Mouse (Mus musculus) forebrain, embryonic 16.5 days (tissue): ENCODE data around the gene Fads3. TPM values are rescaled to one million over a fixed set of nuclear protein-coding genes. Genes with fewer than 3 reads are reported as not detected.

Experiments used
- ATAC-seq: fragments of 200-750 bp; cut with Nextera tagmentation; 2 replicates; pipeline ENCODE4 v1.8.0; 2017; ENCODE audit warnings: mild to moderate bottlenecking, moderate library complexity
- H3K27ac ChIP-seq: fragments of 300-500 bp; sonication (generic); 2 replicates; pipeline ENCODE4 v1.5.1; 2014; ENCODE audit warnings: low read length, control low read depth
- H3K27me3 ChIP-seq: fragments of 300-500 bp; sonication (generic); replicated peaks from 2 replicates; pipeline ENCODE4 v1.6.1; 2014; ENCODE audit warnings: low read length; ENCODE audit not compliant: control insufficient read depth, insufficient read depth
- H3K36me3 ChIP-seq: fragments of 300-500 bp; sonication (generic); 2 replicates; pipeline ENCODE4 v1.6.1; 2014; ENCODE audit not compliant: control insufficient read depth, insufficient read depth
- H3K4me1 ChIP-seq: fragments of 300-500 bp; sonication (generic); replicated peaks from 2 replicates; pipeline ENCODE4 v1.6.1; 2014; ENCODE audit warnings: low read length; ENCODE audit not compliant: control insufficient read depth, insufficient read depth
- H3K4me2 ChIP-seq: fragments of 300-500 bp; sonication (generic); 2 replicates; pipeline ENCODE4 v1.6.1; 2014; ENCODE audit warnings: mild to moderate bottlenecking, low read length, control low read depth
- H3K4me3 ChIP-seq: fragments of 300-500 bp; sonication (generic); replicated peaks from 2 replicates; pipeline ENCODE4 v1.5.1; 2014; ENCODE audit warnings: mild to moderate bottlenecking, low read length, control low read depth
- H3K9ac ChIP-seq: fragments of 300-500 bp; sonication (generic); replicated peaks from 2 replicates; pipeline ENCODE4 v1.6.1; 2014; ENCODE audit warnings: low read depth, low read length, control low read depth
- H3K9me3 ChIP-seq: fragments of 300-500 bp; sonication (generic); 2 replicates; pipeline ENCODE4 v1.6.1; 2016; ENCODE audit warnings: low read length; ENCODE audit not compliant: control insufficient read depth
- WGBS: fragments of 180-500 bp; shearing (Covaris S2); extraction: QIAGEN DNeasy Blood & Tissue Kit; methylation state at CpG from one replicate; pipeline ENCODE4 v1.1.7; 2014; 5-methylcytosine and 5-hydroxymethylcytosine counted together
- polyA plus RNA-seq: library from polyadenylated mRNA; unstranded; fragments of >200 nt; fragmentation: Nextera tagmentation; extraction: Ambion mirVana; gene quantifications from 2 replicates; pipeline ENCODE4 v1.2.1, GENCODE M21; 2015

Fads3 gene
- polyA plus RNA-seq, 1 experiment from 2014 or later = 20.9 TPM

DNA sequence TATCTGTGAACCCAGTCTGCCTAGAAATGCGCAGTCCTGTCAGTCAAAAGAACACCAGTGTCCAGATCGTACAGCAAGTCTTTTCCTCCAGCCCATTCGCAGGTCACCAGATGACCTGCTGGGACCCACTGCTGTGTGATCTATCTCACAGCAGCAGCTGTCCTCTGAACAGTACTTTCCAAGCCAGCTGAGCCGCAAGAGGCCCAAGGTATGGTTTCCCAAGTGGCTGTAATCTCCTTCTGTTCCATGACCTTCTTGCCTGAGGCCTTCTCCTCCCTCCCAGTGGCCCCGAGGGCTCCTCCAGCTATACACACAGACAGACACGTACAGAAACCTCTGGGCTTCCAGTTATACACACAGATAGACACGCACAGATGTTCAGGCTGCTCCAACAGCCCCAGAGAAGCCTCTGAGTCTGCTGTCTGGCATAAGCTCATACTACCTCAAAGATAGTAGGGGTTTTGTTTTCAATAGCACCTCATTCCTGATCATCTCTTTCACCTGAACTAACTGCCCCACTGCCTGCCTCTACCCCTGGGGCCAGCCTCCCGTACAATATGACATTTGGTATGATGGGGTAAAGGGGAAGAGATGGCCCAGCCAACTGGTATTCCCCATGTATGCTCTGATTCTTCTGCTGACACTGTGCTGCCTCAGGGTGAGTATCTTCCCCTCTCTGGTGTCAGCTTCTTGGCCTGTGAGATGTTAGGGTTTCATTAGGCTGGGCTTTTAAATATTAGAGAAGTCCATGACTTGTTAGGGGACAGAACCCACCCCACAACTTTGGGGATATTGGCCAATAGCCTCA is 19.6 kb downstream of the Fads3 start:
- H3K27me3 ChIP-seq = no peaks in the 10 kb centered on the region
- H3K9ac ChIP-seq = no peak overlapping the region
- H3K4me2 ChIP-seq = no peak overlapping the region
- H3K4me3 ChIP-seq = no peak overlapping the region
- 0 out of 2 replicates have a peak overlapping the region, but pooled peaks have one; percentile 13 for H3K27ac ChIP-seq
- no peaks in the 10 kb centered on the region for H3K9me3 ChIP-seq
- no peak for ATAC-seq
- H3K4me1 ChIP-seq = no peaks in the 10 kb centered on the region
- 62% methylated on average over 8 of the region's 8 CpGs for WGBS
- H3K36me3 ChIP-seq = peaks cover 33% of the 10 kb centered on the region

DNA sequence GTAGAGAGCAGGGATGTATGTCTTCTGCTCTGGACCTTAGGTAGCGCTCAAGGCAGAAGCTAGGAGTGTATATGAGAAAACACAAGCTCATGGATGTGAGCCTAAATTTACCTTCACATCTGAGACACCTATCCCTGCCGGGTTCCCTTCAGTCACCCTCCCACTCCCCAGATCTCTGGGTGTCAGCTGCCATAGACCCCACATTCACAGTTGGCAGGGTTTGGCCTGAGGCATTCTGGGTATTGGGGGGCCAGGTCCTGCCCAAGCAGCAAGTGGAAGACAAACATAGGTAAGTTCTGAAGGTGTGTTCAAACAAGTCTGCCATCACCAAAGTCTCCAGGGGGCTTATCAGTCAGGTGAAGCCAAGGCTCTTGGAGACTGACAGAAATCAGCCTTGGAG is 20.3 kb downstream of the Fads3 start:
- H3K4me3 ChIP-seq = no peak overlapping the region
- no peaks in the 10 kb centered on the region for H3K9me3 ChIP-seq
- H3K36me3 ChIP-seq = peaks cover 39% of the 10 kb centered on the region
- WGBS = 94% methylated on average over 2 of the region's 2 CpGs
- no peaks in the 10 kb centered on the region for H3K4me1 ChIP-seq
- H3K4me2 ChIP-seq = no peak overlapping the region
- ATAC-seq = no peak
- no peaks in the 10 kb centered on the region for H3K27me3 ChIP-seq
- no peak overlapping the region for H3K9ac ChIP-seq
- H3K27ac ChIP-seq = no peak overlapping the region

DNA sequence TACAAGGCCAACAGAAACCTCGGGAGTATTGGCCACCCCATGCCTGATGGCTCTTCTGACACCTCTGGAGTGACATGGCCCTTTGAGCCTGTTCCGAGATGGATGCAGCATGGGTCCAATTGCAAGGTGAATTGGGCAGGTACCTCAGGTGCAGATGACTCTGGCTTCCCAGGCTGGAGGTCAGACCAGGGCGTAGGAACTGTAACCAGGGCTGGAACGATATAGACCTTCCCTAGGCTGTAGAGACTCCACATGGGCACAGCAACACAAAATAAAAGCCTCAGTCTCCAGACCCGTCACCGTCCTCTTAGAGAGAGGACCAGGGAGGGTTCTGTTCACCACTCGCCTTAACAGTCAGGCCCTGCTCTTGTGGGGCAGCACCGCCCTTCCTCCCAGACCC is 20.9 kb downstream of the Fads3 start:
- Histone ChIP-seq H3K4me1 (no peaks in the 10 kb centered on the region), H3K9me3 (no peaks in the 10 kb centered on the region), H3K27ac (no peak overlapping the region), H3K9ac (no peak overlapping the region), H3K4me2 (no peak overlapping the region), H3K4me3 (no peak overlapping the region), H3K36me3 (peaks cover 39% of the 10 kb centered on the region), H3K27me3 (no peaks in the 10 kb centered on the region)
- WGBS = 93% methylated on average over 8 of the region's 8 CpGs
- no peak for ATAC-seq

DNA sequence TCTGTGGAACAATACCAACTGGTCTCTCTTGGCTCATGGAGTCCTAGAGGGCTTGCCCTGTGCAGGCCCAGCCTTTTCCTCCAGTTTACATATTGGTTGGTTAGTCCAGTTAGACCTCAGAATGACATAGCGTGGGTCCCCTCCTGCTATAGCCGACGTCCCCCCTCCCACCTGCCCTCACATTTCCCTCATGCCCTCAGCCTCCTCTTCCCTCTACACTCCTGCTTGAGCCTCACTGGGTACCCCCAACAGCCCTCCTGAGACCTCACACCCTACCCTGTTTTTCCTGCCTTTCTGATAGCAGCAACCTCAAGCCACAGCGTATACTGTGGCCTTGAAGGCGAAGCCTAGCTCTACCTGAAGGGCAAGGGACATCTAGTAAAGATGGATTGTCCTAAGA is 21.5 kb downstream of the Fads3 start:
- H3K9ac ChIP-seq = no peak overlapping the region
- H3K36me3 ChIP-seq = peaks cover 38% of the 10 kb centered on the region
- H3K27me3 ChIP-seq = no peaks in the 10 kb centered on the region
- no peak overlapping the region for H3K4me3 ChIP-seq
- no peak for ATAC-seq
- no peak overlapping the region for H3K4me2 ChIP-seq
- H3K9me3 ChIP-seq = no peaks in the 10 kb centered on the region
- H3K4me1 ChIP-seq = no peaks in the 10 kb centered on the region
- WGBS = 94% methylated on average over 5 of the region's 5 CpGs
- no peak overlapping the region for H3K27ac ChIP-seq

DNA sequence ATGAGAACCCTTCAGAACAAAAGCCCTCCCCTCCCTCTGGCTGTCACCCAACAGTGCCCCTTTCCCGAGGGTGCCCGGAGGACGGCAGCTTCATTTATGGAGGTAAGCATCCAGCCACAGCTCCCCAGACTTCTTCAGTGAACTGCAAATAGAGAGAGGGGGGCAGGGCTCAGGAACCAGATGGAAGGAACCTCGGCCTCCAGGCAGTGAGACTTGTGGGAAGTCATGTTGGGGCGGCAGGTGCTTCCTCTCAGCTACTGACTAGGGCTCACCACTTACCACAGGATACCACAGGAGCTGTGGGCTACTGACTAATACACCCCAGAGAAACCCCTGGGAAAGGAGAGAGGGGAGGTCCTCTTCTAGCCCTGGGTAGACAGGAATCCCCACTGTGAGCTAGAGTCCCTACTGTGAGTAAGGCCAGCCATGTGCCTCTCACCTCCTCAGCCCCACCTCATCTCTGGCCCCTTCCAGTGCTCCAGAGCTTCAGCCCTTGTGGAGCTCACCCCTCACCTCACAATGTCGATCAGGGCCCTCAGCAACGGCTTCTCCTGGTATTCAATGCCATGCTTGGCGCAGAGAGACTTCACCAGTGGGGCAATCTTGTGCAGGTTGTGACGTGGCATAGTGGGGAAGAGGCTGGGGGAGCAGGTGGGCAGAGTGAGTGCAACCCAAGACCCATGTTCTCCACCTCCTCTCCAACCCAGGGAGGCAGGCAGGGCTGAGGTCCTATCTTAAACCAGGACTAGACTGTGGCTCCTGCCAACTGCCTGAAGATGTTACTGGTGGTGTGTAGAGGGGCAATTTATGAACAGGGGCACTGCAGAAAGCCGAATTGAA is 23.0 kb downstream of the Fads3 start:
- Histone ChIP-seq H3K36me3 (peaks cover 47% of the 10 kb centered on the region), H3K4me2 (no peak overlapping the region), H3K9me3 (no peaks in the 10 kb centered on the region), H3K27me3 (no peaks in the 10 kb centered on the region), H3K4me1 (no peaks in the 10 kb centered on the region), H3K27ac (no peak overlapping the region), H3K9ac (no peak overlapping the region), H3K4me3 (no peak overlapping the region)
- ATAC-seq = no peak
- WGBS = 59% methylated on average over 10 of the region's 10 CpGs

DNA sequence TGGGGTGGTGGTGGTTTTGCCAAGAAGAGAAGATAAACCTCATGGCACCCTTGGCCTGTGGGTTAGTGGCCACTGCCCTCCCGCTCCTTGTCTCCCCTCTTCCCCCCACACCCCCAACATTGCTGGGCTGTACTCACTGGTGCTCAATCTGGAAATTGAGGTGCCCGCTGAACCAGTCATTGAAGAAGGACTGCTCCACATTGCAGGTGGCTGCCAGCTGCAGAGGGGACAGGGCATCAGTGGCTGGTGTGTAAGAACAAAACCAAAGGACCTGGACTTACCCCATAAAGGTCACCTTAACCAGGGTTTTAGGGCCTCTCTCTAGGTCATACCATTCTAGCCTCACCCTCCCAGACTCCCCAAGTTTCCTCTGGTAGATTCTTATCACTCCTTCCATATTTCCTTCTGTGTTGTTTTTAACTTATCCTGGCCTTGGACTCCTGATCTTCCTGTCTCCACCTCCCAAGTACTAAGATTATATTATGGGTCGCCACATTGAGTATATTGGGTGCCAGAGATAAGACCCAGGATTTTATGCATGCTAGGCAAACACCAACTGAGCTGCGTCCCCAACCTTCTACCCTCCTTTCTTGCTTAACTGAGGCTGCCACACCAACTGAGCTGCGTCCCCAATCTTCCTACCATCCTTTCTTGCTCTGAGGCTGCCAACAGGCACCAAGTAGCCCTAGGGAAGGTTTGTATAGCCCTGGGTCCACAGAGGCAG is 24.3 kb downstream of the Fads3 start:
- Histone ChIP-seq H3K36me3 (peaks cover 56% of the 10 kb centered on the region), H3K27me3 (no peaks in the 10 kb centered on the region), H3K4me2 (no peak overlapping the region), H3K4me3 (no peak overlapping the region), H3K27ac (no peak overlapping the region), H3K9ac (no peak overlapping the region), H3K4me1 (0 out of 2 replicates have a peak, but pooled peaks cover 4% of the 10 kb centered on the region), H3K9me3 (no peaks in the 10 kb centered on the region)
- no peak for ATAC-seq
- WGBS = 92% methylated on average over 5 of the region's 5 CpGs

DNA sequence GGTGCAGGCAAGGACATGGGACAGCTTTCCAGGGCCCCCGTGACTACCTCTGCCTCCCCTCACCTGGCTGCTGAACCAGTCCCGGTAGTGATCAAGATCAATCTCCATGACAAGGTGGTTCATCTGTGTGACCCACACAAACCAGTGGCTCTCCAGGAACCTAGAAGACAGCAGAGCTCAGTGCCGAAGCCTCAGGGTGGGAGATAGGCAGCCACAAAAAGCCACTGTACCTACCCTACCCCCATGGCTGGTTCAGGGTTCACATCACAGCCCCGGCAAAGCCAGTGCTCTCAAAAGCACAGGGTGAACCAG is 24.8 kb downstream of the Fads3 start:
- no peaks in the 10 kb centered on the region for H3K9me3 ChIP-seq
- H3K36me3 ChIP-seq = peaks cover 56% of the 10 kb centered on the region
- no peak overlapping the region for H3K4me3 ChIP-seq
- H3K27ac ChIP-seq = no peak overlapping the region
- no peak overlapping the region for H3K4me2 ChIP-seq
- H3K9ac ChIP-seq = no peak overlapping the region
- H3K4me1 ChIP-seq = peaks cover 5% of the 10 kb centered on the region; the same call in 1 of the 2 replicates
- no peaks in the 10 kb centered on the region for H3K27me3 ChIP-seq
- no peak for ATAC-seq
- 92% methylated on average over 4 of the region's 4 CpGs for WGBS

DNA sequence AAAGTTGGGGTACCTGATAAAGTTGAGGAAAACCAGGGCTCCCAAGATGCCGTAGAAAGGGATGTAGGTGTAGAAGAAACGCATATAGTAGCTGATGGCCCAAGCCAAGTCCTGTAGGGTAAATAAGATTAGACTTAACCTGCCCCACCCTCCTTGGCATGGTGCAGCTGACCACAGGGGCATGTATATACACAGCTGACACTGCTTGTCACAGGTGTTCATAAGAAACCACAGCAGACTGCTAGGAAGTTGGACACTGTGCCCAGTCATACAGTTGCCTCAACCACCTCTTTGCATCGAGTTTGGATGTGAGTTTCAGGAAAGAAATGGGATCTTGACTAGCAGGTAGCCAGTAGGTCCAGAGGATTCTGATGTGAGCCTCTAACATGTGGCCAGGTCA is 25.1 kb downstream of the Fads3 start:
- H3K4me1 ChIP-seq = peaks cover 9% of the 10 kb centered on the region
- no peak overlapping the region for H3K27ac ChIP-seq
- no peaks in the 10 kb centered on the region for H3K27me3 ChIP-seq
- H3K4me3 ChIP-seq = no peak overlapping the region
- H3K4me2 ChIP-seq = no peak overlapping the region
- no peak overlapping the region for H3K9ac ChIP-seq
- ATAC-seq = no peak
- peaks cover 56% of the 10 kb centered on the region for H3K36me3 ChIP-seq
- 94% methylated on average over 3 of the region's 3 CpGs for WGBS
- H3K9me3 ChIP-seq = no peaks in the 10 kb centered on the region

DNA sequence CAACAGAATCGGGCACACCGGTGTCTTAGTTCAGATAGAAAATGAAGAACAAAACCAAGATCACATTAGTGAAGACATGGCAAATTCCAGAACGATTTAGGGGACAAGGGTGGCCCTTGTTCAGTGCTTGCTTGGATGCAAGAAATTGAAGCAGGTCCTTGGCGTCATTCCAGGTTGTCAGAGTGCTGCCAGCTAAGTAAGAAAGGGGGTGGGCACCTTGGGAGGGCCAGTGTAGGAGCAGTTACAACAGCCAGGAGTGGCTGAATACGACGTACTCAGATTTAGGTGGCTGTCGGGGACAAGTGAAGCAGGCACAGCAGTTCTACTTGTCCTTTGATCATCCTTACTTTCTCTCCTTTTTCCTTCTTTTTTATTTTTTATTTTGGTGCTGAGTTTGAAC is 26.3 kb downstream of the Fads3 start:
- Histone ChIP-seq H3K4me1 (peaks cover 13% of the 10 kb centered on the region), H3K9me3 (no peaks in the 10 kb centered on the region), H3K9ac (no peak overlapping the region), H3K4me3 (no peak overlapping the region), H3K36me3 (peaks cover 51% of the 10 kb centered on the region), H3K4me2 (no peak overlapping the region), H3K27me3 (no peaks in the 10 kb centered on the region), H3K27ac (no peak overlapping the region)
- ATAC-seq = peak; percentile 21; the same call in 1 of the 2 replicates
- 30% methylated on average over 7 of the region's 7 CpGs for WGBS
